Mouse (Mus musculus) midbrain, embryonic 16.5 days (tissue): ENCODE measurements around the gene Ppp1r13b. TPM values are rescaled to one million over a fixed set of nuclear protein-coding genes. Genes with fewer than 3 reads are reported as not detected.

Experiments
- ATAC-seq: fragments of 200-750 bp; cut with Nextera tagmentation; 2 replicates; pipeline ENCODE4 v1.8.0; 2017; ENCODE audit warnings: moderate TSS enrichment
- H3K27ac ChIP-seq: fragments of 300-500 bp; sonication (generic); 2 replicates; pipeline ENCODE4 v1.5.1; 2014; ENCODE audit warnings: mild to moderate bottlenecking, low read length, mixed read lengths
- H3K27me3 ChIP-seq: fragments of 300-500 bp; sonication (generic); 2 replicates; pipeline ENCODE4 v1.6.1; 2014; ENCODE audit warnings: low read depth, low read length, mixed read lengths; ENCODE audit not compliant: control insufficient read depth, insufficient read depth
- H3K36me3 ChIP-seq: fragments of 300-500 bp; sonication (generic); 2 replicates; pipeline ENCODE4 v1.6.1; 2014; ENCODE audit warnings: mild to moderate bottlenecking, low read length, moderate library complexity, mixed read lengths; ENCODE audit not compliant: control insufficient read depth, insufficient read depth
- H3K4me1 ChIP-seq: fragments of 300-500 bp; sonication (generic); 2 replicates; pipeline ENCODE4 v1.6.1; 2014; ENCODE audit warnings: mild to moderate bottlenecking, low read length, mixed read lengths; ENCODE audit not compliant: control insufficient read depth, insufficient read depth
- H3K4me2 ChIP-seq: fragments of 300-500 bp; sonication (generic); 2 replicates; pipeline ENCODE4 v1.6.1; 2014; ENCODE audit warnings: mild to moderate bottlenecking, low read length, mixed read lengths
- H3K4me3 ChIP-seq: fragments of 300-500 bp; sonication (generic); 2 replicates; pipeline ENCODE4 v1.5.1; 2014; ENCODE audit warnings: low read depth, mild to moderate bottlenecking, low read length, moderate library complexity, mixed read lengths
- H3K9ac ChIP-seq: fragments of 300-500 bp; sonication (generic); 2 replicates; pipeline ENCODE4 v1.6.1; 2014; ENCODE audit warnings: low read depth, low read length, mixed read lengths
- H3K9me3 ChIP-seq: fragments of 300-500 bp; sonication (generic); replicated peaks from 2 replicates; pipeline ENCODE4 v1.6.1; 2014; ENCODE audit warnings: mild to moderate bottlenecking, low read length, mixed read lengths; ENCODE audit not compliant: control insufficient read depth, poor library complexity, severe bottlenecking
- WGBS: fragments of 180-500 bp; shearing (Covaris S2); extraction: QIAGEN DNeasy Blood & Tissue Kit; methylation state at CpG from one replicate; pipeline ENCODE4 v1.1.7; 2014; 5-methylcytosine and 5-hydroxymethylcytosine counted together
- polyA plus RNA-seq: library from polyadenylated mRNA; unstranded; fragments of >200 nt; fragmentation: Nextera tagmentation; extraction: Ambion mirVana; gene quantifications from 2 replicates; pipeline ENCODE4 v1.2.1, GENCODE M21; 2015

Ppp1r13b gene
- polyA plus RNA-seq, 1 experiment from 2014 or later, result 42.9 TPM

DNA sequence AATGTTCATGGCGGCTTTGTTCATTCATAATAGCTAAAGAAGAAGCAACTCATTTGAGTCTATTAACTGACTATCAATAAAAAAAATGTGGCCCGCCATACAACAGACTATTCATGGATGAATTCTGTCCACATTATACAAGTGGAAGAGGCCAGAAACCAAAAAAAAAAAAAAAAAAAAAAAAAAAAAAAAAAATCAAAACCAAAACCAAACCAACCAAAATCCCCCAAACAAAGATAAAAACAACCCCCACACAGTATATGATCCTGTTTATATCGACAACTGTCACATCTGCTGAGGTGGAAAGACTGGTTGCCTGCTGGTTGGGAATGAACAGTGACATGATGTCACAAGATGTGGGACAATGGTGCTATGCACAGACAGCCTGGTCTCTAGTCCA is 32.4 kb downstream of the Ppp1r13b start:
- no peak overlapping the region for H3K9ac ChIP-seq
- no peaks in the 10 kb centered on the region for H3K4me1 ChIP-seq
- H3K9me3 ChIP-seq, result no peaks in the 10 kb centered on the region
- H3K4me2 ChIP-seq, result no peak overlapping the region
- H3K27ac ChIP-seq, result no peak overlapping the region
- ATAC-seq, result no peak
- H3K4me3 ChIP-seq, result no peak overlapping the region
- H3K36me3 ChIP-seq, result peaks cover 3% of the 10 kb centered on the region; the same call in 1 of the 2 replicates
- H3K27me3 ChIP-seq, result no peaks in the 10 kb centered on the region
- WGBS, result 90% methylated on average over 3 of the region's 3 CpGs

DNA sequence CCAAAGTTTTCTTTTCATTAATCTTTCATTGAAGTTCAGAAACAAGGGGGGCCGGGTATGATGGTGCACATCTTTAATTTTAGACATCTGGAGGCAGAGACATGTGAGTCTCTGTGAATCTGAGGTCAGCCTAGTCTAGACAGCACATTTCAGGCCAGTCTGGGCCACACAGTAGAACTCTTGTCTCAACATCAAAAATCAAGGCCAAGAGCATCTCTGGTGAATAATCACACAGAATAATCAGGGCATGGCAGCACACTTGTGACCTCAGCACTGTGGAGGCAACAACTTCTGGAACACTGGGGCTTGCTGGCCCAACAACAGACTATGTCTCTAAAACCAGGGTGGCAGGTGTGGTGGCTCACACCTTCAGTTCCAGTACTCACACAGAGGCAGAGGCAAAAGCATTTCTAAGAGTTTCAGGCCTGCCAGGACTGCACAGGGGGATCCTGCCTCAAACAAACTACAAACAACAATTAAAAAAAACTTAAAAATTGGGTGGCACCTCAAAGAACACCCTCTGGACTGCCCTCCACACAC is 33.2 kb downstream of the Ppp1r13b start:
- WGBS, result 75% methylated on average over 1 of the region's 1 CpGs
- Histone ChIP-seq H3K27me3 (no peaks in the 10 kb centered on the region), H3K36me3 (peaks cover 3% of the 10 kb centered on the region; the same call in 1 of the 2 replicates), H3K4me3 (no peak overlapping the region), H3K27ac (no peak overlapping the region), H3K4me2 (no peak overlapping the region), H3K9me3 (no peaks in the 10 kb centered on the region), H3K4me1 (no peaks in the 10 kb centered on the region), H3K9ac (no peak overlapping the region)
- ATAC-seq, result no peak

DNA sequence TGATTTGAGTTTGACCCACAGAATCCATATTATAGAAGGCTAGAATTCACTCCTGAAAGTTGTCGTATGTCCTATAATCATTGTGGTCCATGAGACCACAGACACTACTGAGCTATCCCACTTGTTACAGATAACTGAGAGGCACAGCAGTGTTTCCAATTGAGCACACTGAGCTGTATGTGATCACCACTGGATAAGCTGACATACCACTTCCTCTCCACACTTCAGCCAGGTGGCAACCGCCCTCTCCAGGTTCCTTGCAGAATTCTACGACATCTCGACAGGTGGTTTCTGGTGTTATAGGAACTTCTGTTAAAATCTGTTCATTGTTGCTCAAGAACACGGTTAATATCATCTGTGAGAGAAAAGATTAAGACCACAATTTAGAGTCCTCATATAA is 35.8 kb downstream of the Ppp1r13b start:
- no peak overlapping the region for H3K27ac ChIP-seq
- WGBS, result 92% methylated on average over 5 of the region's 5 CpGs
- no peak overlapping the region for H3K9ac ChIP-seq
- no peak overlapping the region for H3K4me2 ChIP-seq
- no peak for ATAC-seq
- peaks cover 3% of the 10 kb centered on the region for H3K36me3 ChIP-seq
- H3K4me3 ChIP-seq, result no peak overlapping the region
- no peaks in the 10 kb centered on the region for H3K27me3 ChIP-seq
- no peaks in the 10 kb centered on the region for H3K4me1 ChIP-seq
- no peaks in the 10 kb centered on the region for H3K9me3 ChIP-seq

DNA sequence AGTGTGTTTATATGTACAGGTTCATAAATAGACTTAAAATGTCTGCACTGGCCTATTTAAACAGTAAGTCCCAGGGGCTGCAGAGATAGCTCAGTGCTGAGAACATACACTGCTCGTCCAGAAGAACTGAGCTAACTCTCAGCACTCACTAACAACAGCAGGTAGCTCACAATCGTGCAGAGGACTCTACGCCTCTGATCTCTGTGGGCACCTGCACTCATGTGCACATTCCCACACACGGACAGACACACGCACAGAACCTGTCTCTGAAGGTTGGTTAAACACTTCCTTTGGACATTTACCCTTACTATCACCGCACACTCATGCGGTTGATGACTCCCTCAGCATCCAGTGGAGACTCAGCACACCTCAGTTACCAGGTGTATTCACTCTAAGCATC is 37.1 kb downstream of the Ppp1r13b start:
- Histone ChIP-seq H3K27me3 (no peaks in the 10 kb centered on the region), H3K36me3 (peaks cover 3% of the 10 kb centered on the region), H3K9ac (no peak overlapping the region), H3K4me1 (no peaks in the 10 kb centered on the region), H3K4me2 (no peak overlapping the region), H3K4me3 (no peak overlapping the region), H3K9me3 (no peaks in the 10 kb centered on the region), H3K27ac (no peak overlapping the region)
- WGBS, result 91% methylated on average over 7 of the region's 7 CpGs
- no peak for ATAC-seq

DNA sequence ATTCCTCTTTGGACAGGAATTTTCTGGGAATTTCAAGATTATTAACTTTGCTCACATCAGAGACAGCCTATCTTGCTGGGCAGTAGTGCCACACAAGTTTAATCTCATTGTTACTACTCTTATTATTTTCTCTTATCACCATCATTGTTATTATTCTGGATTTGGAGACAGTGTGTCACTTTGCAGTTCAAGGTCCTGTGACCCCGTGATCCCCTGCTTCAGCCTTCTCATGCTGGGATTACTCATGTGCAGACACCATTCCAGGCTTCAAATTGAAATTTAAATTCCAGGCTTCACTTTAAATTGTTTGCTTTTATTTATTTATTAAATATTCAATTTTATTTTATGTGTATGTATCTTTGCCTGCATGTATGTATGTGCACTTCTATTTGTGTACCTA is 38.1 kb downstream of the Ppp1r13b start:
- ATAC-seq, result no peak
- WGBS, result 83% methylated on average over 1 of the region's 1 CpGs
- H3K36me3 ChIP-seq, result peaks cover 7% of the 10 kb centered on the region
- H3K4me1 ChIP-seq, result no peaks in the 10 kb centered on the region
- no peak overlapping the region for H3K9ac ChIP-seq
- no peaks in the 10 kb centered on the region for H3K9me3 ChIP-seq
- H3K27me3 ChIP-seq, result no peaks in the 10 kb centered on the region
- H3K4me2 ChIP-seq, result no peak overlapping the region
- H3K27ac ChIP-seq, result no peak overlapping the region
- no peak overlapping the region for H3K4me3 ChIP-seq

DNA sequence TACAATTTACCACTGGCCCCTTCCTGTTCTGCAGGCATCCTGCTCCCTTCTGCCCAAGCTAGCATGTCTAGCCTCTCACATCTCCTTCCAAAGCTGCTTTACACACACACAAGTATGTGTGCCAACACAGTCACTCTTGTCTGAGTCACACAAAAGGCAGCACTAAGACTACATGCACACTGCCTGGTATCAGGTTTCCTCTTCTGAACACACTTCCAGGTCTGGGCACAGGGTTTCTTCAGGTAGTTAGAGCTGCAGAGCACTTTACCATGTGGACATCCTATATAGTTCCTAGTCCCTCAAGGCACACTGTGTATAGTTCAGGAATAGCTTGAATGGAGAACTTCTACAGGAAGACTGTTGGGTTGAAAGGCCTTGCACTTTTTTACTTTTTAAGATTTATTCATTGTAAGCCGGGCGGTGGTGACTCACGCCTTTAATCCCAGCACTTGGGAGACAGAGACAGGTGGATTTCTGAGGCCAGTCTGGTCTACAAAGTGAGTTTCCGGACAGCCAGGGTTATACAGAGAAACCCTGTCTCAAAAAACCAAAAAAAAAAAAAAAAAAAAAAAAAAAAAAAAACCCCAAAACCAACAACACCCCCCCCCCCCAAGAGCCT is 43.6 kb downstream of the Ppp1r13b start:
- H3K36me3 ChIP-seq, result peaks cover 8% of the 10 kb centered on the region
- H3K9ac ChIP-seq, result no peak overlapping the region
- 93% methylated on average over 4 of the region's 4 CpGs for WGBS
- no peak overlapping the region for H3K4me2 ChIP-seq
- ATAC-seq, result no peak
- no peaks in the 10 kb centered on the region for H3K9me3 ChIP-seq
- no peak overlapping the region for H3K4me3 ChIP-seq
- no peaks in the 10 kb centered on the region for H3K4me1 ChIP-seq
- H3K27me3 ChIP-seq, result no peaks in the 10 kb centered on the region
- H3K27ac ChIP-seq, result no peak overlapping the region

DNA sequence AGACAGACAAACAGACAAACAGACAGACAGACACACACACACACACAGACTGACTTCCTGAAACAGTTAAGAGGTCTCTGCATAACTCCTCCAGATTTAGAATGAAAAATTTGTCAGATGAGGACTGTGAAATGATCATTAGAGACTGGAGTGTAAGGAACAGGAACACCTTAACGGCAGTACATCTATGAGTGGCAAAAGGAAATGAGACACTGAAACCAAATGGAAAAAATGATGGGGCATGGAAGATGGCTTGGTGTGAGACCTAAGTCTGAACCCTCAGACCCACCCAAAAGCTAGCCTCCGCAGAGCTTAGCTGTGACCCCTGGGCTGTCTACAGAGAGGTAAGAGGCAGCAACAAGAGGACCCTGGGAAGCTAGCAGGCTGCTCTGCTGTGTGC is 52.5 kb downstream of the Ppp1r13b start:
- Histone ChIP-seq H3K27me3 (no peaks in the 10 kb centered on the region), H3K9me3 (no peaks in the 10 kb centered on the region), H3K4me3 (no peak overlapping the region), H3K27ac (no peak overlapping the region), H3K36me3 (0 out of 2 replicates have a peak, but pooled peaks cover 2% of the 10 kb centered on the region), H3K4me1 (no peaks in the 10 kb centered on the region), H3K9ac (no peak overlapping the region), H3K4me2 (no peak overlapping the region)
- 98% methylated on average over 2 of the region's 2 CpGs for WGBS
- ATAC-seq, result no peak

DNA sequence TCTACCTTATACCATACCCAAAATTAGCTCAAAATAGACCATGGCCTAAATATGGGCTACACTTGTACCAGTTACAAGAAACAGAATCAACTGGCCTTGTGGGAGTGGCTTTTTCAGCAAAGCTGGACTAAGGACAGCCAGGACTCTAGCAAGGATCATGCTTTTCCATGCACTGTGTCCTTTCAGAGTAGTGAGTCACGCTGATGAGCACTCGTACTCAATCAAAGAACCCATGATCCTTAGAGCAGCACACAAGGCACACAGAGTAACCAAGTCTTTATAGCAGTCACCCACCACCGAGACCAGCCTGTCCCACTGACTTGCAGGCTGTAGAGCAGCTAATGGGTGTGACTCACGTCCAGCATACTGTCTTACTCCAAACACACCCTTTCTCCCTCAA is 54.4 kb downstream of the Ppp1r13b start:
- Histone ChIP-seq H3K9ac (no peak overlapping the region), H3K36me3 (0 out of 2 replicates have a peak, but pooled peaks cover 2% of the 10 kb centered on the region), H3K9me3 (no peaks in the 10 kb centered on the region), H3K4me2 (no peak overlapping the region), H3K4me1 (no peaks in the 10 kb centered on the region), H3K4me3 (no peak overlapping the region), H3K27me3 (no peaks in the 10 kb centered on the region), H3K27ac (no peak overlapping the region)
- WGBS, result 70% methylated on average over 4 of the region's 4 CpGs
- no peak for ATAC-seq

DNA sequence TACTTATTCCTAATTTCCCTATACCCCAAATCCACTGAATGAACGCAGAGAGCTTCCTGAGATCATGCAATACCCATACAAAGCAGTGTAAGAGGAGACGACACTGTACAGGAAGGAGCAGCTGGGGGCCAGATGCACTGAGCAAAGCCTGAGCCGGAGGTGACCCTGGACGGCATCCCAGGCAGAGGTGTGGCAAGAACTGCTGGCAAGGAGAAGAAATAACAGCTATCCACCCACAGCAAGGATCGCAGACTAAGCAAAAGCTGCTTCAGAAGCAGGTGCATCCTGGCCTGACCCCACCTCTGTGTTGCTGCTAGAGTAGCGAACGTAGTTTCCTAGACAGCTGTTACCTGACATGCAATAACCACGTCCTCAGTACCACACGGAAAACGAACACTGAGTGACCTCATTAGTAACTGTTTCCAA is 54.9 kb downstream of the Ppp1r13b start:
- no peaks in the 10 kb centered on the region for H3K9me3 ChIP-seq
- H3K4me1 ChIP-seq, result no peaks in the 10 kb centered on the region
- ATAC-seq, result no peak
- no peak overlapping the region for H3K27ac ChIP-seq
- 69% methylated on average over 10 of the region's 10 CpGs for WGBS
- H3K4me3 ChIP-seq, result no peak overlapping the region
- no peak overlapping the region for H3K9ac ChIP-seq
- H3K27me3 ChIP-seq, result no peaks in the 10 kb centered on the region
- H3K4me2 ChIP-seq, result no peak overlapping the region
- 0 out of 2 replicates have a peak, but pooled peaks cover 2% of the 10 kb centered on the region for H3K36me3 ChIP-seq
